Mouse (Mus musculus) retina, postnatal 7 days (tissue): Measurements from ENCODE around the gene Galnt18.

ENCODE experiments used
- DNase-seq: peaks from one replicate; pipeline ENCODE4 v3.0.0-alpha.2; 2012; ENCODE audit warnings: low read depth, low spot score

The Galnt18 gene

DNA sequence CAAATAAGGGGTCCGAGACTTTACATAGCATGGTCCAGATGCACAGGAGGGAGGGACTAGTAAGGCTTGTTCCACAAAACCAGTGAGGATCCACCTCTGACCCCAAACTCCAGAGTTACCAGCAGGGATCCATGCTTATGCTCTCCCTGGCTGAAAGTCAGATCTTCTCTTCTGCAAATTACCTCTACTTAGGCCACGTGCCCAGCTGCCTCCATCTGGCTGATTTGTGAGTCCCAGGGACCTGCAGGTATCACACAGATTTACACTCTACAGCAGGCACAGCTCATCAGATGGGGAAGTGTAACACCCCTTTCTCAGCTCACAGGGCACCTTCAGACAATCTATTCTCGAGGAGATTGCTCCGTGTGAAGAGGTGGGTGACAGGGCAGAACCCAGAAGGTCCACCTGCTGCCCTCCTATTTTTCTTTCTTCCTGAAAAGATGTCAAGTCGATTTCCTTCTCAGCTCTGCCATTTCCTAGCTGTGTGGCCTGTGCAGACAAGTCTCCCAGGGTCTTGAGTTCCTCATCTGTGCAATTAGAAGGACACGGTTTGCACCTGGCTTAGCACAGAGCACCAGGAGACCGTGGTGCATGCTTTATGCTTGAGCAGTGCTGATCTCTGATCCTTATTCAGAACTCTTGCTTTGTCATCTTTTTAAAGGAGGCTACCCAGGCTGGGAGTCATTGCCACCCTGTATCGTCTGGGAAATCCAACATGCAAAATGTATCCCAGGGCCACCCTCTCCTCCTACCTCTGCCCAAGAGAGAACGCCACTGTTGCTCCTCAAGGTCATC lies 216.3 kb downstream of the Galnt18 start:
- DNase-seq = no peak

DNA sequence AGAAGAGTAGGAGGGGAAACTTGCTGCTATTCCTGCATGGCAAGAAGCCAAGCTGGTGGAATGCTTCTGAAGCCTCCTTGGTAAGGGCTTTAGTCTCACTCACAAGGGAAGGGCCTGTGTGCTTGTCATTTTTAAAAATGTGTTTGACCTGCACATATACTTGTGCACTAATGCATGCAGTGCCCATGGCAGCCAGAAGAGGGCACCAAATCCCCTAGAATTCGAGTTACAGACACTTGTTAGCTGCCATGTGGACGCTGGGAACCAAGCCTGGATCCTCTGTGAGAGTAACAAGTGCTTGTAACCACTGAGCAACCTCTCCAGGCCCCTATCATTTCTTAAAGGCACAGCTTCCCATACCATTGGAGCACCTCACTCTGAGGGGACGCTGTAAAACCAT lies 219.7 kb downstream of the Galnt18 start:
- no peak for DNase-seq

DNA sequence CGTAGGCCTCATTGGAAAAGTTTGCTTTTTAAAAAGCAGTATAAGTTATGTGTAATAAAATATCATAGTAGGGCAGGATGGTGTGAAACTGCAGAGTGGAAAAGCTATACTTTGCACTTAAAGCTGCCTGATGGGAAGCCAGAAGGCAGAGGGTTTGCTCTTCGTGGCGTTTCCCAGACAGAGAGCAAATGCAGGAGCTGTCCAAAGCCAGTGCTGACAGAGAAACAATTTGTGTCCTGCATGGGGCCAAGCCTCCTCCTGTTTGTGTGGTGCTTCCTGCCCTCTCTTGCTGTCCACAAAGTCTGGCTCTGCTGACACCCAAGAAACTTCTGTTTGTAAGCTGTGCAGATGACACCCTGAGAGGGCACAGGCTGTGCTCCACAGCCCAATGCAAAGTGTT lies 220.8 kb downstream of the Galnt18 start:
- DNase-seq = no peak

- no peak for DNase-seq
These were observed 228.8 kb downstream of the Galnt18 start for GRCm38 (mm10) chr7:111550987-111551386.

DNA sequence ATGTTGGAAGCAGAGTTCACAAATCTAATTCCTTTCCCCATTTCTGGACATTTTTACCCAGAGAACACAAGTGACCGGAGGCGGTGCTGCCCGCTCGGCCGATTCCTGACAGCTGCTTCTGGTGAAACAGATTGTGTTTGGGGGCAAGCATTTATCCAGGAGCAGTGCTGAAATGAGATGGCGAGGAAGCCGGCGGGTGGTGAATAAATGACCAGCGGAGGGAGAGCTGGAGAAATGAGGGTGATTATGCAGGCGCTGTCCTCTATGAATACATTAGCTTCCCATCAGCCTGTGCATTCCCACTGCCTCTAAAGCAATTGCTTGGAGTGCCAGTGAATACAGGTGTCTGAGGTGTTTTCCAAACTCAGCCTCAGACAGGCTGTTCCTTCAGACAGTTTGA lies 232.7 kb downstream of the Galnt18 start:
- DNase-seq = no peak

DNA sequence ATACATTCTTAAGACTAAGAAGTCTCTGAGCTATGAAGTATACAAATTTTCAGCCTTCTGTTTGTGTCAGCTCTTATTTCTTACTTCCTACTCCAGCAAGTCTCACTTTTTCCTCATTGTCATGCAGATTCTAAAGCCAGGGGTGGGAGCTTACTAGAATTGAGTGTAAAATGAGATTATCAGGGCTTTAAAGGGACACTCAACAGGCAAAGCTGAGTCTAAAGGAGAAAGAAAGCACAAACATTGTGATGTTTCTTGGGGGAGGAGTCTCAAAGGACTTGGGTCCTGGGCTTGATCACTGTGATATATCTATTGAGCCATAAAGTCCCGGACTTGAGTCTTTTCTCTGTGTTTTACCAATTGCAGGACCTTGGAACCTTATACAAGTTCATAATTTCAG lies 234.2 kb downstream of the Galnt18 start:
- no peak for DNase-seq

DNA sequence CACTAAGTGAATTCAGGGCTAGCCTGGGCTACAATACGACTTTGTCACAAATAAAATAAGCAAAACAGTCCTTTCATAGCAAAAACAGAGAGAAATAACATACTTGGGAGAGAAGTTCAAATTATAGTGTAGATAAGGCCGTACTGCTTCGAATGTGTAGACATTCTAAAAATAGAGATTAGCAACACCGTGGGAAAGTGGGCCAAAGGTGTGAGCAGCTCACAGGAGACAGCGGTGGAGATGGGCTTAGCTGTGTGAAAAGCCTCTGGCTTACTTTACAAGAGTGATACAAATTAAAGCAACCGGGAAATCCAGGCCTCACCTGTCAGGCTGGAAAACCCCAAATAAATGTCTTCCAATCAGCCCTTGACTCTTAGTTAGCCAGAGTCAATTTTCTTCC lies 241.8 kb downstream of the Galnt18 start:
- no peak for DNase-seq

DNA sequence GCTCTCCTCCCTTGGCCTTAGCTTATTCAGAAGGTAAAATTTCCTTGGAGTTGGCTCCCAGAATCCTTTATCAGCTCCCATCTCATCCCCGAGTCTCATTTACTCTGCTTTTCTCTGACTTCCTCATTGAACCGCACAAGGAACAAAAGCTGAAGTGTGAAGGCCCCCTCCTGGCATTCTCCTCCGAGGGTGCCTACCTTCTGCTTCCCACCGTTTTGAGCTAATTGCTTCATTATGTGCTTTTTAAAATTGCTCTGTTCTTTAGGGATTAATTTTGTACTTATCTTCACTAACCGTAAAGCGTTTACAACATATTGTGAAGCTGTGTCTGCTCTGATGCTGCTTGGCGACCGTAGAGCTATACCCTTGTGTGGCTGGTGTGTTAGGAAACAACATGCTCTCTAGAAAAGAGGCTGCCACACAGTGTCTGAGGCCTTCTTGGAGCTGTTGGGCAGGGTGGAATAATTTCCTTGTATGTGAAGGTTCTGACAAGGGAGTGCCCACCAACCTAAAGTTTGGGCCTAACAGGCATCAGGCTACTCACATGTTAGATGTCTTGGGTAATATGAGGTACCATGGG lies 244.9 kb downstream of the Galnt18 start:
- no peak for DNase-seq

DNA sequence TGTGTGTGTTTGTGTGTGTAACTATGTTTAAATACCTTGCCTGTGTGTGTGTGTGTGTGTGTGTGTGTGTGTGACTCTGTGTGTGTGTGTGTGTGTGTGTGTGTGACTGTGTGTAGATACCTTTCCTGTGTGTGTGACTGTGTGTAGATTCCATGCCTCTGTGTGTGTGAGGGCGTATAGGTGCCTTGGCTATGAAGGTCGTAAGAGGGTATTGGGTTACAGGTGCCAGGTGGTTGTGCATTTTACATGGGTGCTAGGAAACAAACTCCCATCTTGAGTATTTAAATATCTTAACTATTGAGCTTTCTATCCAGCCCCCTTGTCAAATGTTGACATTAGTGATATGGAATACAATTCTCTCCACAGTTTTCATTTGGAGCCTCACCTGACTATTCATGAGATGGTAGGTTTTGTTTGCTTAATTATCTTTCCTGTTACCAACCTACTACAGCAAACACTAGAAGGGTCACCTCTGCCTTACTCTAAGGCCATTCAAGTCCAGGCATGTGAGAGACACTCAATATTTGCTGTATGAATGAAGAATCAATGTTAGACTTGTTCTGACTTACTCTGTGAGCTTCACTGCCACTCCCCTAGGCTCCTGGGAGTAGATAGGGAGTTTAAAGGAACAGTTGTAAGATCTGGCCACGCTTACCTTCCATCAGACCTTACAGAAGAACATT lies 250.7 kb downstream of the Galnt18 start:
- DNase-seq = no peak

DNA sequence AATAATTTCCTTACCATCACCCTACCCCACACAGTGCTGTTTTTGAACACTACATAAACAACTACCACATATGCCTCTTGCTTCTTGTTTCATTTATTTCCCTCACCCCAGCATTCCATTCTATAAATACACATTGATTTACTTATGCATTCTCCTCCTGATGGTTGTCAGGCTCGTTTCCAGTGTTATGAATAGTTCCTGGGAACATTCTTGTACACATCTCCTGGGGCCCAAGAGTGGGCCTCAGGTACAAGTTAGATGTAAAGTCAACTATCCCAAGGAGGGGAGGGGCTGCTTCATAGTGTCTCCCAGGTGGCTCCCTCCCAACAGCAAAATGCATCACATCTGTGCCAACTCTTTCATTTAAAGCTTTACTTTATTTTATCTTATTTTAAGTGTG lies 251.3 kb downstream of the Galnt18 start:
- DNase-seq = no peak

- no peak for DNase-seq
These were observed 258.9 kb downstream of the Galnt18 start for GRCm38 (mm10) chr7:111520881-111521280.

DNA sequence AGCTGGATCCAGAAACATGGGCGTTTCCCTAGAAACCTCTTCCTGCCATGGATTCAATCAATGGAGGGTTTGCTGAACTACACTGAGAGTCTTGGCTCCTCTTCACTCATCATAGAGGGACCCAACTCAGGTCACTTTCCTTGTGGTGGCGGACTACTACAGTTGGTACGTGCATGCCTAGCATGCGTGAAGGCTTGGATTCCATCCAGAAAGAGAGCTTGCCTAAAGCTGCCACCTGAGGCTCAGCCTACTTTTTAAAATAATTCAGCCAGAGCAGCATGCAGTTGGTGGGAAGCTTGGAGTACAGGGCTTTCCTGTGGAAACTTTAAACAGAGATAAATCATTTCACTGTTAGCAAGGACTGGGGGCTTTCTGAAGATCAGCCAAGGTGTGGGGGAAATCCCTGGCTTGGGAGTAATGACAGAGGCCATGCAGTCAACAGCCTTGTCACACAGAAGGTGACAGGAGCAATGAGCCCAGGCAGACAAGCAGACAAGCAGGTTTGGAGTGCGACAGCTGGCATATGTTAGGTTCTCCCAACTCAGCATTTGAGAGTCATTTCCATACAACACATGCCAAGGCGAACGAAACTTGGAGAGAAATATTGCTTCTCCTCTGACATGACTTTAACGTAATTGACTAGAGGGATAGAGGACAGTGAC lies 261.1 kb downstream of the Galnt18 start:
- no peak for DNase-seq

DNA sequence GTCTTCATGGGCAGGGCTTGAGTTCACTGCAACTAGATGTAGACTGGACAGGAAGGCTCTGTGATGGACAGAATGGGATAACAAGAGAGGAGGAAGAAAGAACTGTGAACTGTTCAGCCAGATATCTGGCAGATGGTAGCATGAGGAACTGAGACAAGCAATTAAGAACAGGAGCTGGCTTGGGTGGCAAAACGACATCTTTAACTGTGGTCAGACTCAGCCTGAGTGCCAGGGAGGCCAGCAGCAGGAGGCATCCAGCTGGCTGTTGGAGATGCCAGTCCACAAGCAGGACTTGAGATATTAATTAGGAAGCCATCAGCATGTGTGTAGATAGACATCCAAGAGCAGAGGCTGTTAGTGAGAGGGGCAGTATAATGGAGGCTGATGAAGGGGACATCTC lies 262.9 kb downstream of the Galnt18 start:
- no peak for DNase-seq

- DNase-seq = no peak
These were observed 264.3 kb downstream of the Galnt18 start for GRCm38 (mm10) chr7:111515471-111515870.

GRCm38 (mm10) chr7:111509167-111509854 lies 270.5 kb downstream of the Galnt18 start:
- DNase-seq = no peak

DNA sequence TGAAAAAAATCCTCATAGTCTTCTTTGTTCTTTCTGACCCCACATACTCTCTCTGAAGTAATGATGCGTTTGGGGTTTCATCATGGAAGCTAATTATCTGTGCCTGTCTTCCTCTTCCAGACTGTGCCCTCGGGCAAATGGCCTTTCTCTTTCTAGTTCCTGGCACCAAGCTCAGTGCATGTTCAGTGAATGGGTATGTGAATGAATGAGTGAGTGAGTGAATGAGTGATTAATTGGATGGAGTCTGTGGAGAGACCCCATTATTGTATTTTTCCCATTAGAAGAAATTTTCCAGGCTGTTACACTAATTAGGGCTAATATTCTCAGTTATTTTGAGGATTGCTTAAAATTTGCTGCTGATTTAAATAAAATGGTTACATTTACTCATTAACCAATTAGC lies 279.2 kb downstream of the Galnt18 start:
- DNase-seq = no peak

- DNase-seq = no peak
These were observed 280.5 kb downstream of the Galnt18 start for GRCm38 (mm10) chr7:111499255-111499790.

GRCm38 (mm10) chr7:111497191-111497590 lies 282.6 kb downstream of the Galnt18 start:
- no peak for DNase-seq

DNA sequence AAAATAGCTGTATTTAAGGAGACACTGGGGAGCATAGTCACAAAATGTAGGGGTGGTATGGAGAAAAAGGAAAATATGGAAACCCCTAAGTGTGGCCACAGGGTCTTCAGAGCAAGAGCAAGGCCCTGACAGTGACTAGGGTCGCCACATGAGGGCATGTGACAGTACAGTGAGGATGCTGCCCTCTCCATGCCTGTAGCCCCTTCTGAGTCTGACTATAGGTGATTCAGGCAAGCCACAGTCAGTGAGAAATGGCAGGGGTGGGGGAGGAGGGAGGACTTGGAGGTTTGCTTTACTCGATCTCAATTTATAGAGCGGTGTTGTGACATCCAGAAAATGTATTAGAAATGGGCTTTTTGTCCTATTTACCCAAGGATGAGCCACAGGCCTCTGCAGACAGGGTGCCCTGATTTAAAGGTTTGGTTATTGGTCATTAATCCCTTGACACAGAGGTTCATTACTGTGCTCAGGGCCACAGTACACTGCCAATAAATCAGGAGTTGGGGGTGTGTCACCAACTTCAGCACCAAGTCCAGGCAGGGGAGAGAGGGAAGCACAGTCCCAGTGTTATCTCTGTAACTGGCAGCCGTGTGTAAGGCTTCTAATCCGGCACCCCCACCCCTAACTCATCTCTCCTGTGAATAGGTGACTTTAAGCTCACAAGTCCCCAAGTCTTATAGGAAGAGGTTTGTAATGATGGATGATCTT lies 287.4 kb downstream of the Galnt18 start:
- DNase-seq = no peak

GRCm38 (mm10) chr7:111491566-111491965 lies 288.2 kb downstream of the Galnt18 start:
- DNase-seq = no peak

DNA sequence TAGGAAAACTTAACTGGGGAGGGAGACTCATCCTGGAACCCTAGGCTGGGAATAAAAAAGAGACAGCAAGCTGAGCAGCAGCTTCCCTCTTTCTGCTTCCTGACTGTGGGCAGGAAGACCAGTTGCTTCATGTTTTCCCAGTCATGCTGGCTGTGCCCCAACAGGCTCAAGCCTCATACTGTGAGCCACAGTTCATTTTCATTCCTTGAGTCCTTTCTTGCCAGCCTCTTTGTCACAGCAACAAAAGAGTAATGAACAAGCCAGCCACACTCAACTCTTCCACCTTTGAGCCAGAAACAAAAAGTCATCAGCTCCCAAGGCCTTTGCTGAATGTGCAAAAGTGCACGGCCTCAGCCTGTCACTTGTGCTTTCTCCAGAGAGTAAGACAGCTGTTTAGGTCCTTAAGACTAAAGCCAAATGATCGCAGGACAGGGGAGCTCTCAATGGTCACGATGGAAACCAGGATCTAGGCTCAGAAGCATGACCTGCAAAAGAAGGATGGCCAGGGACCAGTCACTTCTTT lies 292.9 kb downstream of the Galnt18 start:
- DNase-seq = no peak
